Comparison of ENCODE assay signal across 10 mouse cellular contexts in genomic region chr6:129399945-129400344, GRCm38 (mm10). TPM values are rescaled to one million over a fixed set of nuclear protein-coding genes. Genes with fewer than 3 reads are reported as not detected.
A peak's percentile ranks its signal among the peaks of the same experiment; 100 is the strongest.
DNase-seq lines count a peak whose midpoint lies in the region; ATAC-seq and TF ChIP-seq lines count a peak whose summit lies in the region.
"Had no signal": no experiment of that assay in that cellular context is flagged by ENCODE, and none has a peak within 500 bp of the region (broad histone marks: within the 10 kb centered on the region; RNA-seq: fewer than 3 reads in every experiment).

No protein-coding gene starts in this region.

- peak; percentile 35 for DNase-seq in gastrocnemius, adult 2 months
- no peak for DNase-seq in gastrocnemius, postnatal 25 days
- DNase-seq in adrenal gland, postnatal 25 days = peak; percentile 7
- DNase-seq in kidney, adult 9 months = peak; percentile 65
- no peak for DNase-seq in spleen, postnatal 14 days (ENCODE audit: low spot score in 2 of 2)
- DNase-seq in ovary, postnatal 10 days (ENCODE audit: low spot score) = no peak
- DNase-seq: thymus, postnatal 25 days had no signal

- H3K4me1 ChIP-seq in lung, embryonic 16.5 days (replicated peaks; ENCODE audit: control insufficient read depth, insufficient read depth, low read length) = no peaks in the 10 kb centered on the region; the same call in 1 of the 2 replicates
- H3K4me1 ChIP-seq in forebrain, embryonic 16.5 days (replicated peaks; ENCODE audit: control insufficient read depth, insufficient read depth, low read length) = no peaks in the 10 kb centered on the region
- H3K4me1 ChIP-seq: limb, embryonic 15.5 days had no signal

- H3K36me3 ChIP-seq in lung, embryonic 16.5 days (ENCODE audit: control insufficient read depth, insufficient read depth, low read length) = no peaks in the 10 kb centered on the region
- H3K36me3 ChIP-seq in forebrain, embryonic 16.5 days (ENCODE audit: control insufficient read depth, insufficient read depth) = no peaks in the 10 kb centered on the region
- H3K36me3 ChIP-seq: limb, embryonic 15.5 days had no signal

- no peak overlapping the region for H3K27ac ChIP-seq in gastrocnemius, adult 2 months
- H3K27ac ChIP-seq in lung, embryonic 16.5 days (ENCODE audit: low read length) = no peak overlapping the region
- H3K27ac ChIP-seq in forebrain, embryonic 16.5 days (ENCODE audit: low read length) = no peak overlapping the region
- H3K27ac ChIP-seq: limb, embryonic 15.5 days had no signal

- H3K27me3 ChIP-seq in lung, embryonic 16.5 days (ENCODE audit: control insufficient read depth, insufficient read depth, low read depth, low read length) = no peaks in the 10 kb centered on the region
- no peaks in the 10 kb centered on the region for H3K27me3 ChIP-seq in forebrain, embryonic 16.5 days (replicated peaks; ENCODE audit: control insufficient read depth, insufficient read depth, low read length)
- H3K27me3 ChIP-seq: limb, embryonic 15.5 days had no signal

- ATAC-seq in lung, embryonic 16.5 days (ENCODE audit: low read depth) = peak; percentile 54
- no peak for ATAC-seq in forebrain, embryonic 16.5 days

- H3K4me2 ChIP-seq in lung, embryonic 16.5 days (ENCODE audit: low read depth, low read length) = no peak overlapping the region
- no peak overlapping the region for H3K4me2 ChIP-seq in forebrain, embryonic 16.5 days (ENCODE audit: low read length)
- H3K4me2 ChIP-seq: limb, embryonic 15.5 days had no signal

- no peaks in the 10 kb centered on the region for H3K9me3 ChIP-seq in lung, embryonic 16.5 days (ENCODE audit: control insufficient read depth, low read length)
- no peaks in the 10 kb centered on the region for H3K9me3 ChIP-seq in forebrain, embryonic 16.5 days (ENCODE audit: control insufficient read depth, low read length)
- H3K9me3 ChIP-seq: limb, embryonic 15.5 days had no signal

- H3K4me3 ChIP-seq in gastrocnemius, adult 2 months = no peak overlapping the region
- no peak overlapping the region for H3K4me3 ChIP-seq in lung, embryonic 16.5 days (ENCODE audit: low read length)
- H3K4me3 ChIP-seq in forebrain, embryonic 16.5 days (replicated peaks; ENCODE audit: low read length) = no peak overlapping the region
- H3K4me3 ChIP-seq: limb, embryonic 15.5 days had no signal

- H3K9ac ChIP-seq in lung, embryonic 16.5 days (ENCODE audit: low read length) = no peak overlapping the region
- H3K9ac ChIP-seq in forebrain, embryonic 16.5 days (replicated peaks; ENCODE audit: low read depth, low read length) = no peak overlapping the region
- H3K9ac ChIP-seq: limb, embryonic 15.5 days had no signal

- no peak for TF ChIP-seq CTCF in gastrocnemius, adult 2 months (IDR thresholded peaks at IDR 0.05)

- WGBS in lung, embryonic 16.5 days = 30% methylated on average over 6 of the region's 6 CpGs
- WGBS in forebrain, embryonic 16.5 days = 59% methylated on average over 6 of the region's 6 CpGs

- intact Hi-C loops in gastrocnemius, adult 2 months (cut with DNase I) = no loop called here

RNA-seq across cellular contexts. Expression of gene Clec1b, which starts 2.8 kb away (rescaled TPM):
- under 1 TPM in 1 of 2 experiments, not detected in 1; 0.42 TPM for total RNA-seq in gastrocnemius, adult 2 months (2021)
- total RNA-seq in gastrocnemius, postnatal 25 days (2021) = not detected
- total RNA-seq in adrenal gland, postnatal 25 days (2021) = 0.39 and 0.43 TPM in 2 replicates
- polyA plus RNA-seq in lung, embryonic 16.5 days (2015; fragmentation: Nextera tagmentation; extraction: Ambion mirVana) = 2.8 and 3.7 TPM in 2 replicates
- 0.86 and 1.2 TPM in 2 replicates for polyA plus RNA-seq in forebrain, embryonic 16.5 days (2015; fragmentation: Nextera tagmentation; extraction: Ambion mirVana)

RNA-seq across cellular contexts. Expression of gene Clec9a, which starts 8.7 kb away (rescaled TPM):
- total RNA-seq in gastrocnemius, adult 2 months (2021) = not detected
- total RNA-seq in gastrocnemius, postnatal 25 days (2021) = not detected
- total RNA-seq in adrenal gland, postnatal 25 days (2021) = 0.30 TPM in 1 of 2 replicates, not detected in the other
- polyA plus RNA-seq in lung, embryonic 16.5 days (2015; fragmentation: Nextera tagmentation; extraction: Ambion mirVana) = 1.5 and 1.6 TPM in 2 replicates
- 0.19 TPM in 1 of 2 replicates, not detected in the other for polyA plus RNA-seq in forebrain, embryonic 16.5 days (2015; fragmentation: Nextera tagmentation; extraction: Ambion mirVana)

RNA-seq across cellular contexts. Expression of gene Clec12b, which starts 14.3 kb away (rescaled TPM):
- not detected for total RNA-seq in gastrocnemius, adult 2 months (2021)
- total RNA-seq in gastrocnemius, postnatal 25 days (2021) = not detected
- not detected in 2 replicates for total RNA-seq in adrenal gland, postnatal 25 days (2021)
- 0.36 and 0.50 TPM in 2 replicates for polyA plus RNA-seq in lung, embryonic 16.5 days (2015; fragmentation: Nextera tagmentation; extraction: Ambion mirVana)
- polyA plus RNA-seq in forebrain, embryonic 16.5 days (2015; fragmentation: Nextera tagmentation; extraction: Ambion mirVana) = not detected in 2 replicates
- polyA plus RNA-seq: limb, embryonic 15.5 days had no signal

RNA-seq across cellular contexts. Expression of gene Clec1a, which starts 51.9 kb away (rescaled TPM):
- 1 to 10 TPM; 1.8 to 3.0 TPM for total RNA-seq in gastrocnemius, adult 2 months (2021)
- 1 to 10 TPM; 2.4 to 2.5 TPM for total RNA-seq in gastrocnemius, postnatal 25 days (2021)
- total RNA-seq in adrenal gland, postnatal 25 days (2021) = 4.8 and 6.5 TPM in 2 replicates
- 35.9 and 37.0 TPM in 2 replicates for polyA plus RNA-seq in lung, embryonic 16.5 days (2015; fragmentation: Nextera tagmentation; extraction: Ambion mirVana)
- 0.80 and 0.84 TPM in 2 replicates for polyA plus RNA-seq in forebrain, embryonic 16.5 days (2015; fragmentation: Nextera tagmentation; extraction: Ambion mirVana)

RNA-seq across cellular contexts. Expression of gene Clec12a, which starts 57.5 kb away (rescaled TPM):
- under 1 TPM in 1 of 2 experiments, not detected in 1; 0.14 TPM for total RNA-seq in gastrocnemius, adult 2 months (2021)
- total RNA-seq in gastrocnemius, postnatal 25 days (2021) = under 1 TPM in 1 of 2 experiments, not detected in 1; 0.46 TPM
- 0.46 and 0.90 TPM in 2 replicates for total RNA-seq in adrenal gland, postnatal 25 days (2021)
- polyA plus RNA-seq in lung, embryonic 16.5 days (2015; fragmentation: Nextera tagmentation; extraction: Ambion mirVana) = 3.3 and 4.3 TPM in 2 replicates
- polyA plus RNA-seq in forebrain, embryonic 16.5 days (2015; fragmentation: Nextera tagmentation; extraction: Ambion mirVana) = 0.18 and 0.27 TPM in 2 replicates

Comparison
In these comparisons a context has a peak if more than half of its experiments do, and no peak if none do; other contexts are left out.
1. DNase-seq: peak in gastrocnemius, adult 2 months (single experiment), adrenal gland, postnatal 25 days (single experiment) and kidney, adult 9 months (single experiment); none in gastrocnemius, postnatal 25 days (single experiment), spleen, postnatal 14 days (0 of 2) and ovary, postnatal 10 days (single experiment).